Mouse (Mus musculus): ENCODE data around the gene Wdr62.

Wdr62 gene

GRCm38 (mm10) chr7:30306083-30306779 lies 26.0 kb upstream of the Wdr62 start:
- no peak for DNase-seq (ENCODE audit: low spot score in 2 of 2)

GRCm38 (mm10) chr7:30300914-30301313 lies 20.7 kb upstream of the Wdr62 start:
- DNase-seq (ENCODE audit: low spot score in 2 of 2), result no peak

- no peak for DNase-seq (ENCODE audit: low spot score in 2 of 2)
Observed at GRCm38 (mm10) chr7:30297266-30297665, 17.0 kb upstream of the Wdr62 start.

- DNase-seq (ENCODE audit: low spot score in 2 of 2), result no peak
Observed at GRCm38 (mm10) chr7:30296816-30297215, 16.6 kb upstream of the Wdr62 start.

- no peak for DNase-seq (ENCODE audit: low spot score in 2 of 2)
Observed at GRCm38 (mm10) chr7:30295103-30295502, 14.9 kb upstream of the Wdr62 start.

GRCm38 (mm10) chr7:30294296-30294695 lies 14.1 kb upstream of the Wdr62 start:
- no peak for DNase-seq (ENCODE audit: low spot score in 2 of 2)

GRCm38 (mm10) chr7:30293795-30294194 lies 13.6 kb upstream of the Wdr62 start:
- DNase-seq (ENCODE audit: low spot score in 2 of 2), result no peak

- peak; percentile 36 to 66 for DNase-seq (ENCODE audit: low spot score in 2 of 2)
Observed at GRCm38 (mm10) chr7:30291215-30292131, 11.3 kb upstream of the Wdr62 start, which contains the start of gene Clip3. Gene Clip3 (plus strand): TSS chr7:30291728.

GRCm38 (mm10) chr7:30289714-30290399 lies 9.6 kb upstream of the Wdr62 start:
- DNase-seq (ENCODE audit: low spot score in 2 of 2), result no peak

- DNase-seq (ENCODE audit: low spot score in 2 of 2), result no peak
Observed at GRCm38 (mm10) chr7:30289071-30289713, 9.0 kb upstream of the Wdr62 start.

- no peak for DNase-seq (ENCODE audit: low spot score in 2 of 2)
Observed at GRCm38 (mm10) chr7:30288046-30288445, 7.8 kb upstream of the Wdr62 start.

GRCm38 (mm10) chr7:30286701-30287410 lies 6.6 kb upstream of the Wdr62 start:
- DNase-seq (ENCODE audit: low spot score in 2 of 2), result no peak

- no peak for DNase-seq (ENCODE audit: low spot score in 2 of 2)
Observed at GRCm38 (mm10) chr7:30282740-30283139, 2.5 kb upstream of the Wdr62 start.

- DNase-seq (ENCODE audit: low spot score in 2 of 2), result no peak
Observed at GRCm38 (mm10) chr7:30281522-30281921, 1.3 kb upstream of the Wdr62 start.

GRCm38 (mm10) chr7:30280670-30281138 lies 485 bp upstream of the Wdr62 start:
- DNase-seq (ENCODE audit: low spot score in 2 of 2), result peak; percentile 77 to 85

GRCm38 (mm10) chr7:30279536-30279935 lies 683 bp downstream of the Wdr62 start:
- DNase-seq (ENCODE audit: low spot score in 2 of 2), result no peak

- no peak for DNase-seq (ENCODE audit: low spot score in 2 of 2)
Observed at GRCm38 (mm10) chr7:30278911-30279310, 1.3 kb downstream of the Wdr62 start.

- no peak for DNase-seq (ENCODE audit: low spot score in 2 of 2)
Observed at GRCm38 (mm10) chr7:30274383-30274782, 5.8 kb downstream of the Wdr62 start.

- DNase-seq (ENCODE audit: low spot score in 2 of 2), result no peak
Observed at GRCm38 (mm10) chr7:30269641-30270040, 10.6 kb downstream of the Wdr62 start.

- no peak for DNase-seq (ENCODE audit: low spot score in 2 of 2)
Observed at GRCm38 (mm10) chr7:30266780-30267179, 13.4 kb downstream of the Wdr62 start.

GRCm38 (mm10) chr7:30265935-30266334 lies 14.3 kb downstream of the Wdr62 start:
- DNase-seq (ENCODE audit: low spot score in 2 of 2), result no peak

All from urinary bladder, adult 18-20 months (tissue).